16 mouse cellular contexts compared by ENCODE assay signal in genomic region chr2:96736081-96736480, GRCm38 (mm10).
"Had no signal": no experiment of that assay in that cellular context is flagged by ENCODE, and none has a peak within 500 bp of the region (broad histone marks: within the 10 kb centered on the region; RNA-seq: fewer than 3 reads in every experiment).

No protein-coding gene starts in this region.

- H3K9me3 ChIP-seq: neural tube, embryonic 12.5 days; neural tube, embryonic 13.5 days; stomach, embryonic 15.5 days had no signal

- H3K4me2 ChIP-seq: neural tube, embryonic 12.5 days; neural tube, embryonic 13.5 days; stomach, embryonic 15.5 days had no signal

- H3K36me3 ChIP-seq: neural tube, embryonic 12.5 days; neural tube, embryonic 13.5 days; stomach, embryonic 15.5 days had no signal

- H3K27ac ChIP-seq: neural tube, embryonic 12.5 days; neural tube, embryonic 13.5 days; stomach, embryonic 15.5 days; stomach, postnatal 0 days had no signal

- H3K9ac ChIP-seq: neural tube, embryonic 12.5 days; neural tube, embryonic 13.5 days; stomach, embryonic 15.5 days had no signal

- DNase-seq: retina, postnatal 1 day; right cerebral cortex, adult 18-20 months; right cerebral cortex, postnatal 14 days; right cerebral cortex, postnatal 25 days; right cerebral cortex, postnatal 4 days; spleen, adult 18-20 months; thymus, adult 18-20 months; thymus, adult 2 months; thymus, postnatal 14 days; thymus, postnatal 25 days; thymus, postnatal 36 days; thymus, postnatal 4 days had no signal

- H3K4me3 ChIP-seq: neural tube, embryonic 12.5 days; neural tube, embryonic 13.5 days; stomach, embryonic 15.5 days had no signal

- H3K27me3 ChIP-seq: neural tube, embryonic 12.5 days; neural tube, embryonic 13.5 days; stomach, embryonic 15.5 days had no signal

- H3K4me1 ChIP-seq: neural tube, embryonic 12.5 days; neural tube, embryonic 13.5 days; stomach, embryonic 15.5 days had no signal
